Mouse (Mus musculus): ENCODE results near the gene Med8.

DNA sequence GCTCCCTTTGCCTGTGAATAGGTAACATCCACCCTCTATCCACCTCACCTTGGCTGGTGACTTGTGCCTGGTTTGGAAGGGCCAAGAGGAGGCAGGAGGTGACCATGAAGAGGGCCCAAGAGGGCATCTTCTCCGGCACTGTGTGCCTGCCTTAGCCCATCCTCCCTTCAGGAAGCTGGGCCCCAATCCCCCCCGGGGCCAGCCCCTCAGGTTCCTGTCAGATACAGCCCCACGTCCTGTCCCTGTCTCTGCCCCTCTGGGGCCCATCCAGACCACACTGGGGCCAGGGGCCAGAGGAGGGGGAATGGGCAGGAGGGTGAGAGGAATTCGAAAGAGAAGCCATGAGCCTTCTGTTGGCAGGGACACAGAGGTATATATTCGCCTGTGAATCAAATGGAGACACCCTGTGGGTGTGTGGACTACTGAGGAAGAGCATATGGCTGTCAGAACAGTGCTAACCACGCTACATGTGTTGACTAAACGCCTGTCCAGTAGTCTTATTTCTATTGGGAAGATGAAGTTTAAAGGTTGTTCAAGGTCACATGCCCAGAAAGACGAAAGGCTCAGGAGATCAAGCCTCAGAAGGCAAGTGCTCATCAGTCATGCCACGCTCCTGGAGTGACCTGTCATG, 48.3 kb downstream of the Med8 start, which contains the start of gene Mpl:
- no peak for TF ChIP-seq CTCF (IDR thresholded peaks at IDR 0.05; ENCODE audit: control insufficient read depth, insufficient read depth, insufficient read length)
- no peak for TF ChIP-seq MAX (IDR thresholded peaks at IDR 0.05)
- TF ChIP-seq FOSL1 (IDR thresholded peaks at IDR 0.05; ENCODE audit: insufficient read depth, low read length, poor library complexity, severe bottlenecking), result no peak
- TF ChIP-seq USF1 (IDR thresholded peaks at IDR 0.05; ENCODE audit: low read depth), result no peak
